Mouse (Mus musculus) thymus, adult 2 months (tissue): Measurements from ENCODE around the gene Bfar. TPM values are rescaled to one million over a fixed set of nuclear protein-coding genes. Genes with fewer than 3 reads are reported as not detected.
"Not testable (repeated sequence)": the region's sequence is repeated elsewhere in the genome, so short reads cannot be mapped to it uniquely, and the experiment has no call there.

Experiments
- DNase-seq: peaks from one replicate; pipeline ENCODE4 v3.0.0; 2021
- H3K27ac ChIP-seq: fragments of 200-500 bp; 2 replicates; pipeline ENCODE4 v1.5.1; 2012; ENCODE audit warnings: low read length, control low read depth; ENCODE audit not compliant: control insufficient read depth, insufficient read depth
- H3K27me3 ChIP-seq: fragments of 200-500 bp; 2 replicates; pipeline ENCODE4 v1.6.1; 2012; ENCODE audit warnings: mild to moderate bottlenecking, low read length, moderate library complexity, mixed read lengths; ENCODE audit not compliant: control insufficient read depth, insufficient read depth
- H3K36me3 ChIP-seq: fragments of 200-500 bp; 2 replicates; pipeline ENCODE4 v1.6.1; 2012; ENCODE audit warnings: mild to moderate bottlenecking, low read length, moderate library complexity; ENCODE audit not compliant: control insufficient read depth, insufficient read depth
- H3K4me1 ChIP-seq: fragments of 200-500 bp; replicated peaks from 2 replicates; pipeline ENCODE4 v1.6.1; 2012; ENCODE audit warnings: low read length; ENCODE audit not compliant: control insufficient read depth, insufficient read depth
- H3K4me3 ChIP-seq: fragments of 200-500 bp; 2 replicates; pipeline ENCODE4 v1.5.1; 2012; ENCODE audit warnings: mild to moderate bottlenecking, low read length, control low read depth, moderate library complexity; ENCODE audit not compliant: control insufficient read depth, insufficient read depth
- CTCF ChIP-seq: fragments of 200-500 bp; IDR thresholded peaks from 2 replicates; pipeline ENCODE4 v1.5.1; 2012; ENCODE audit warnings: mild to moderate bottlenecking, control low read depth, low read length, moderate library complexity, borderline replicate concordance; ENCODE audit not compliant: control insufficient read depth, poor library complexity, insufficient read depth; ENCODE audit errors: extremely low read depth
- POLR2A ChIP-seq: fragments of 200-500 bp; IDR thresholded peaks from 2 replicates; pipeline ENCODE4 v1.6.1; 2012; ENCODE audit warnings: mild to moderate bottlenecking, low read length, control low read depth, moderate library complexity; ENCODE audit not compliant: control insufficient read depth, poor library complexity, insufficient read depth; ENCODE audit errors: extremely low read depth
- WGBS: fragments of 180-500 bp; shearing (Covaris S2); methylation state at CpG from one replicate; pipeline ENCODE4 v1.1.7; 2018; 5-methylcytosine and 5-hydroxymethylcytosine counted together
- polyA plus RNA-seq: library from polyadenylated mRNA; depleted of rRNA; stranded (reverse); fragments of >200 nt; gene quantifications from 2 replicates; pipeline ENCODE4 v1.2.3, GENCODE M21; 2012; rRNA removed

The Bfar gene
- 29.6 and 32.0 TPM in 2 replicates for polyA plus RNA-seq

- H3K27me3 ChIP-seq: no peaks in the 10 kb centered on the region
- H3K27ac ChIP-seq: peak within 1 kb of the TSS; percentile 25
- peaks cover 3% of the 10 kb centered on the region for H3K36me3 ChIP-seq
- H3K4me3 ChIP-seq: peak within 1 kb of the TSS; percentile 96
- peak; percentile 90 for TF ChIP-seq POLR2A
- TF ChIP-seq CTCF: 0 out of 2 replicates have a peak, but pooled peaks have one; percentile 10
- under 1% methylated on average over 54 of the region's 54 CpGs for WGBS
- peaks cover 10% of the 10 kb centered on the region for H3K4me1 ChIP-seq
- DNase-seq: peak; percentile 90
Observed at GRCm38 (mm10) chr16:13671685-13672385, at the start of gene Bfar, which contains the start of gene 3110001I22Rik. Gene Bfar, plus strand, starts transcription at chr16:13671858. Gene 3110001I22Rik, plus strand, starts transcription at chr16:13671929.

DNA sequence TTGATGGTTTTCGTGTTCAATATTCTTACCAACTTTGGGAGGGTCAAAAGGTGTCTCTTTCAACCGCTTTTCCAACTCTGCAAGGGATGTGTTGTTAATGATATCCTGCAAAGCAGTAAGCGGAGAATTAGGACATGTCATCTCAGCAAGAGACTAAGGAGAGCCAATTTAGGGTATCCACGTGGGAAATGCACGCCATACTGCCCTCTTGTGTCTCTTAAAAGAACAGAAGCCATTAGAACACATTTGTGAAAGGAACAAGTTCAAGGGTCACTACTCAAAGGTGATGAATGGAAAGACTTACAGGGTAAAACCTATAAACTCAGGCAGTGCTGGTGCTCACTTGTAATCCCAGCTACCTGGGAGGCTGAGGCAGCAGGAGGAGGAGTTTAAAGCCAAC is 43.3 kb upstream of the Bfar start:
- WGBS: 73% methylated on average over 5 of the region's 5 CpGs
- Histone ChIP-seq H3K4me3 (no peak overlapping the region), H3K27ac (no peak overlapping the region), H3K36me3 (peaks cover 14% of the 10 kb centered on the region), H3K4me1 (no peaks in the 10 kb centered on the region), H3K27me3 (no peaks in the 10 kb centered on the region)
- no peak for TF ChIP-seq CTCF
- TF ChIP-seq POLR2A: no peak
- no peak for DNase-seq

- not testable (repeated sequence) for H3K4me3 ChIP-seq, H3K4me1 ChIP-seq, H3K27ac ChIP-seq, H3K27me3 ChIP-seq, DNase-seq, H3K36me3 ChIP-seq
- 81% methylated on average over 2 of the region's 2 CpGs for WGBS
Observed at GRCm38 (mm10) chr16:13638198-13638597, 33.5 kb upstream of the Bfar start.

DNA sequence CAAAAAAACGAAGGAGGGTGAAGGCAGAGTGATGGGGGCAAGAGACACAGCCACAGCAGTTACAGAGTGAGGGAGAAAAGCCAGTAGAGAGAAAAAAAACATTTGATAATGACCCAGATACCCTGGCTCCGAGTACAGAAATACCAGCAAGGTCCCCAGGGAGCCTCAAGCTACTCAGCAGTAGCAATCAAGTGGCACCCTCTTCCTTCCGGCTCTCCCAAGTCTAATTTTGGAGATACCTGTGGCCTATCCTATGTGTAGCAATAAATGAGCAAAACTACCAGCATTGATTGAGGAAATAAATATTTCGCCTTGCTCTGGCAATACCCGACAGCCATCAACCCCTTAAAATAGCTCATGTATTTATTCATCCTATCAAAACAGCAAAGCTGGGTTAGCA is 32.1 kb upstream of the Bfar start:
- H3K27ac ChIP-seq: no peak overlapping the region

DNA sequence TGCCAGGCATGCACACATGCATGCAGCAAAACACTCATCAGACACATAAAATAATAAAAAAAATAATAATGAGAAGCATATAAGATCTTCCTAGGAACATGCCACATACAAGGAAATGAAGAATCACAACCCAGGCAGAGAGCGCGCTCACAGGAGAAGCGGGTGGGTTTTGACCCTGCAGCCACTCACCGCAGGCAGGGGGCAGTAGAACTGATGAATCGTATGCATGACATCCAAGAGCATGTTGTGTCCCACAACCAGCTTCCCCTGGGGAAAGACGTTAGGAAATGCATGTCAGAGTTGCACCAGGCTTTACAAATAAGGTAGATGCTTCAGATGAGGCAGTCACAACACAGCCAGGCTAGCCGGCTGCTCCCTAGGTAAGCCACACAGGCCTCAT is 31.6 kb upstream of the Bfar start:
- peak; percentile 42 for DNase-seq
- Histone ChIP-seq H3K27ac (no peak overlapping the region), H3K4me3 (no peak overlapping the region), H3K36me3 (no peaks in the 10 kb centered on the region; the same call in 1 of the 2 replicates), H3K4me1 (no peaks in the 10 kb centered on the region), H3K27me3 (no peaks in the 10 kb centered on the region)
- WGBS: 95% methylated on average over 7 of the region's 7 CpGs
- no peak for TF ChIP-seq POLR2A
- TF ChIP-seq CTCF: no peak

More for the DNA sequence above, 32.1 kb upstream of the Bfar start:
- H3K36me3 ChIP-seq: no peaks in the 10 kb centered on the region; the same call in 1 of the 2 replicates
- H3K27me3 ChIP-seq: no peaks in the 10 kb centered on the region
- no peak overlapping the region for H3K4me3 ChIP-seq
- TF ChIP-seq POLR2A (no peak), CTCF (no peak)
- DNase-seq: no peak
- 94% methylated on average over 5 of the region's 5 CpGs for WGBS
- H3K4me1 ChIP-seq: no peaks in the 10 kb centered on the region

DNA sequence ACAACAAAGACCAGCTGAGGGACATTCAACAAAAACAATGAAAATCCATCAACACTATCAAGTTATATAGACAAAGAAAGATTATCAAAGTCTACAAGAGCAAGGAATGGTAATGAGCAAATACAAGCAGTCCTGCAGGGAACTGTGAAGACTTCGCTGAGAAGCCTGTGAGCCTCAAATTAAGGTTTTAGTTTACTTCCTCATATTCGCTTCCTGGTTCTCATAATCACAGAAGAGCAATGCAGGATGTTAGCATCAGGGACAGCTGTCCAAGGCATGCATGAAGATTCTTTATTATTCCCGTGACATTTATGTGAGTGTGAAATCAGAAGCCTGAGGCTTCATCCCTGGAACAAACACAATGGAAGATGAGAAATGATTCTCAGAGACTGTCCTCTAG is 27.2 kb upstream of the Bfar start:
- 75% methylated on average over 3 of the region's 3 CpGs for WGBS
- no peaks in the 10 kb centered on the region for H3K27me3 ChIP-seq
- H3K4me3 ChIP-seq: no peak overlapping the region
- no peaks in the 10 kb centered on the region; the same call in 1 of the 2 replicates for H3K36me3 ChIP-seq
- no peaks in the 10 kb centered on the region for H3K4me1 ChIP-seq
- no peak for DNase-seq
- TF ChIP-seq CTCF (no peak), POLR2A (no peak)
- no peak overlapping the region for H3K27ac ChIP-seq

DNA sequence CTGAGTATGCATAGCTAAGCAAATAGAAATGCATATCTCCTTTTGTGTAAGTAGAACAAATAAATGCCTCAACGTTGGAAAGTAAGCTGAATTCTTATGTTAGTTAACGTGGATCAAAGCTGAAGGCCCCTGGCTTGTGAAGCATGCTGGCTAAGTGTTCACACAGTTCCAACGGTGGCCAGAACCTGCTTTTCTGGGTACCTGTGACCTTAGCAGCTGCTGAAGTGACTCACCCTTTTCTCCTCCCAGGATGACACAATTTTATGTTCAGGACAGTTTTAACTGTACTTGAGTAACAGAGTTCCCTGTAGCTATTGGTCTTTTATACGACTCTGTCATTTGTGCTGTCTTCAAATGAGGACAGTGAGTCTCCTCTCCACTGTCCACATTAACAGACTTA is 25.7 kb upstream of the Bfar start:
- Histone ChIP-seq H3K4me1 (no peaks in the 10 kb centered on the region), H3K27me3 (no peaks in the 10 kb centered on the region), H3K4me3 (no peak overlapping the region), H3K36me3 (peaks cover 4% of the 10 kb centered on the region), H3K27ac (no peak overlapping the region)
- no peak for TF ChIP-seq POLR2A
- no peak for TF ChIP-seq CTCF
- DNase-seq: no peak
- WGBS: 97% methylated on average over 4 of the region's 4 CpGs
